Mouse (Mus musculus): ENCODE measurements around the gene Gab2.
A peak's percentile ranks its signal among the peaks of the same experiment; 100 is the strongest.

Gene Gab2

GRCm38 (mm10) chr7:97081242-97081958 is at the start of gene Gab2:
TSS of gene Gab2 (plus strand) at chr7:97081586.
- peak; percentile 16 for DNase-seq (ENCODE audit: low read depth)

GRCm38 (mm10) chr7:97032412-97032811 is 49.0 kb upstream of the Gab2 start:
- DNase-seq (ENCODE audit: low read depth), result no peak

DNA sequence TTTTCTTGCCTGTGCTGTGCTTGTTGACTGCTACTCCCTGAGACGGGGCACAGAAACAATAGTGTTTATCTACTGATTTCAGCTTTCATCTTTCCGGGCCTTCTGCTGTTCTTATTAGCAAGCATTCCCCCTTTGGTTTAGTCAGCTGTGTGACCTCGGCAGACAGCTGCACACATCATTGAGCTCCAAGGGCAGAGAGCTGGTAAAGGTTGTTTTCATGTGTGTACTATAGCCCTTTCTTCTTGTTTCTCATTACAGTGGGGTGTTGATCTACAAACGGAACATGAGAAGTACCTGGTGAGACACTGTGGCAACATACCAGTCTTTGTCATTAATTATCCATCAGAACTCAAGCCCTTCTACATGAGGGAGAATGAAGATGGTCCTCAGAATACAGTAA is 41.7 kb upstream of the Gab2 start:
- DNase-seq (ENCODE audit: low read depth), result no peak

DNA sequence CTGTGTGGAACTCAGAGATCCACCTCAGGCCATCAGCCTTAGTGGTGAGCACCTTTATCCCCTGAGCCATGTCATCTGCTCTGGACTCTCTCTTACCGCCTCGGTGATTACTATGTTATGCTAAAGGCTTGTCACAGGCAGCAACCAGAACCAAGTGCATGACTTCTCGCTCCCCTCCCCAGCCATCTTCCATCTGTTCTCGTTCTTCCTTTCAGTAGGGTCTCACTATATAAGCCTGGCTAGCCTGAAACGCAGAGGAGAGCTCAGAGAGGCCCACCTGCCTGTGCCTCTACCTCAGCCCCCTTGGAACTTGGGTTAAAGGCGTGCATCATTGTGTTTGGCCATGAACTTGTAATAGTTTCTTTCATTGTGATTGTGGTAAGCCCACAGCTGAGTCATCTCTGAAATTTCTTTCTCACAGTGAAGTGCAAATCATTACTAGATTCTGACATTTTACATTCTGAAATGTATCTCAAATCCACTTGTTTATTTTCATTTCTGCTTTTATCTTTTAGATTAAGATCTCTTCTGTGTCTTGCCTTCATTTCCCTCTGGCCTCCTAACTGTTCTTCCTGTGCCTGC is 39.4 kb upstream of the Gab2 start:
- DNase-seq (ENCODE audit: low read depth), result no peak

GRCm38 (mm10) chr7:97042981-97043380 is 38.4 kb upstream of the Gab2 start:
- no peak for DNase-seq (ENCODE audit: low read depth)

- DNase-seq (ENCODE audit: low read depth), result no peak
Observed at GRCm38 (mm10) chr7:97060966-97061365, 20.4 kb upstream of the Gab2 start.

- DNase-seq (ENCODE audit: low read depth), result no peak
Observed at GRCm38 (mm10) chr7:97071512-97071911, 9.9 kb upstream of the Gab2 start.

- DNase-seq (ENCODE audit: low read depth), result no peak
Observed at GRCm38 (mm10) chr7:97072061-97072460, 9.3 kb upstream of the Gab2 start.

- no peak for DNase-seq (ENCODE audit: low read depth)
Observed at GRCm38 (mm10) chr7:97074974-97075373, 6.4 kb upstream of the Gab2 start.

DNA sequence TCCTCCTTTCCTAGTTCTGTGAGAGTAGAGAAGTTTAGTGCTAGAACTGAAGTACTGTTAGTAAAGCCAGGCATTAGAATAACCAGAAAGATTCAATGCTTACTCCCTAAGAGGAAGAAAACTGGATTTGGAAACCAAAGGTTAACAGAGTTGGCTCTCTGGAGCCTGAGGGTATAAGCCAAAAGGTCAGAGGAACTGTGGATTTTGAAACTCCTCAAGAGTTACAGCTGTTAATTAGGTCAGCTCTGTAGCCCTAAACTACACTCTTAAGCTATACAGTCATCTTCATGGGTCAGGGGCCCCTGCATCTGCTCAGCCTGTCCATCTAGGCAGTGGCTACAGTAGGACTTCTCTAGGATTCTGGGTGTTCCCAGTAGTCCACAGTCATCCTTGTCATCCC is 4.4 kb upstream of the Gab2 start:
- DNase-seq (ENCODE audit: low read depth), result no peak

- no peak for DNase-seq (ENCODE audit: low read depth)
Observed at GRCm38 (mm10) chr7:97078685-97079084, 2.7 kb upstream of the Gab2 start.

GRCm38 (mm10) chr7:97079145-97079544 is 2.2 kb upstream of the Gab2 start:
- peak; percentile 18 for DNase-seq (ENCODE audit: low read depth)

DNA sequence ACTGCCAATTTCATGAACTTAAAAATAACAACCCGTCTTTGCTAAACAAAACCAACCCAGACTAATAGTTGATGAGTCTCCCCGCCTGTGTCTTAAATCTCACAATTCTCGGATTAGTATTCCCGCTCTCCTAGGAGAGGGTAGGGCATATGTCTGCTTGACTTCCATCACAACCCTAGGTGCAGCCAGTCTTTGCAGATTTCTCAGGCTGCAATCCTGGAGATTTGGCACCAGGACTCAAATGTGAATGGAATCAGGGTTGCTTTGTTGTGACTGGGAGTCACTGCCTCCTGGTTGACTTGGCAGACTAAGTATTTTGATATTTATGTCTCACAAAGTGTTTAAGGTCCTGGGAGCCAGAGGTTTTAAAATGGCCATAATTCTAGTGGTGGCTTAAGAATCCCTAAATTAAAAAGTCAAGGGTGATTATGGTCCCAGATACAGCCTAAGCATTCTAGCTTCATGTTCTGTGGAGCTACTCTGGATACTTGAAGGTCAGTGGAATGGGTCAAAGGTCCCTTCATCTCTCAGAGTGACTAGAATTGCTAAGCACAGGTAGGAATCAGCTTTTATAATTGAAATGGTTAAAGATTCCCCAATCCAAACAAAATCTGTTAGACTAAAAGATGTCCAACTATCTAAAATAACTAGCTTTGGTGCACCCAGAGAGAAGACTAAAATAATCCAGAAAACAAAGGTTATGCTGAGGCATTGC is 1.6 kb upstream of the Gab2 start:
- DNase-seq (ENCODE audit: low read depth), result peak; percentile 16

- DNase-seq (ENCODE audit: low read depth), result no peak
Observed at GRCm38 (mm10) chr7:97080621-97081241, 655 bp upstream of the Gab2 start.

DNA sequence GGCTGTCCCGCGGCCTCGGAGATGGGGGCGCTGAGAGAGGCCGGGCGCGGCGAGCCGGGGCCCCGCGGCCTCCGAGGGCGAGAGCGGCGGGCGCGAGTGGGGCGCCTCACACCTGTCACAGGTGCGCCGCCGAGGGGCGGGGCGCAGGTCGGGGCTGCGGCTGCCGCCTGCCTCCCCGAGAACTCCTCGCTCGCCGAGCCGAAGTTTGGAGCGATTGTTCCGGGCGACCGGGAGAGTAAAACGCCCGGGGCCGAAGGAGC is 503 bp downstream of the Gab2 start:
- no peak for DNase-seq (ENCODE audit: low read depth)

GRCm38 (mm10) chr7:97082219-97083101 is 1.1 kb downstream of the Gab2 start:
- DNase-seq (ENCODE audit: low read depth), result peak; percentile 34

GRCm38 (mm10) chr7:97083579-97083978 is 2.2 kb downstream of the Gab2 start:
- DNase-seq (ENCODE audit: low read depth), result no peak

GRCm38 (mm10) chr7:97084181-97084580 is 2.8 kb downstream of the Gab2 start:
- DNase-seq (ENCODE audit: low read depth), result peak; percentile 26

DNA sequence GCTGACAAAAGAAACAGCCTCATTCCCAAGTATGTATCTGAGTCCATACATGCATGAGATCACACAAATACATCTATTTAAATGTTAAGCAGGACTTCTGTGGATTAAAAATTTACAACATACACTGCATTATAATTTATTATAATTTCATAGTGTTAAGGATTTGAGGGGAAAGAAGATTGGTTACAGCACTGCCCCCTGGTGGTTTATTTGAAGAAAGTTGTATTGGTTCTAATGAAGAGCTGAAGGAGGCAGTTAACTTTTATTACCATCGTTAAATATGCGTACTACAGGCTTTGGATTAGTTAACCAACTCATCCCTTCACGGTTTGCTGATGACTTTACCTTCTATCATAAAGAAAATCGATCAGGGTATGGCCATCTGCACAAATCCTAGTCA is 3.9 kb downstream of the Gab2 start:
- DNase-seq (ENCODE audit: low read depth), result no peak

DNA sequence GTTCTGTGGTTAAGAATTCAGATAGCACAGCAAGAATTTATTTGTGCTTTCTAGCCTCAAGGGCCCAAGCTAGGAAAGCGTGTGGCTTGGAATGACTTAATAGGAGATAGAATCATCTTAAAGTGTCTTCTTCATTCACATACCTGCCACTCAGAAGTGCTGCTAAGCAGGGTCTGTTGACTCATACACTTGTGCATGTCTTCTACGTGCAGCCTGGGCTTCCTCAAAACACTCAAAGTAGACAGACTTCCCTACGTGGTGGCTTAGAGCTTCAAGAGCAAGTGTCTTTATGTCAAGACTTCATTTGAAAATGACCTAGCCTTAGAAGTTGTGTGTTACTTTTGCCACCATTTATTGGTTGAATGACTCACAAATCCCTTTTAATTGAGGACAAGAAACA is 12.9 kb downstream of the Gab2 start:
- DNase-seq (ENCODE audit: low read depth), result no peak

GRCm38 (mm10) chr7:97108119-97108518 is 26.7 kb downstream of the Gab2 start:
- DNase-seq (ENCODE audit: low read depth), result no peak

DNA sequence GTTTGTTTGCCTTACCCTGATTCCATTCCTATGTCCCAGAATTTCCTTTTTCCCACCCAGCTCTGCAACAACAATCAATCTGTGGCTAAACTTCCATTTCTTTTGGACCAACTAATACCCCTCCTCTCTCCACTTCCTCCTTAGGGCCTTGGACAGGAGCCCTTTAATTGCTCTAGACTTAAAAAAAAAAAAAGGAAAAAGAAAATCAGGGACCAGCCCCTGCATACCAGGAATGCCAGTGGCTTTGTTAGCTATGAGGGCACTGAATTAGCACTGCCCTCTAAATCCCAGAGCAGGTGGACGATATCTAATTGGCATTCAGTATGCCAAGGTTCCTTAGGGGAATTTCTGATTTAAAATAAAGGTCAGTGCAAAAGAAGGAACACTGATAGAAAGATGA is 47.6 kb downstream of the Gab2 start:
- DNase-seq (ENCODE audit: low read depth), result no peak

All from fibroblast of lung, adult 2 months (primary cell).